Mouse (Mus musculus) heart, postnatal 10 days (tissue): ENCODE results near the gene Kmt5a. TPM values are rescaled to one million over a fixed set of nuclear protein-coding genes. Genes with fewer than 3 reads are reported as not detected.
"Not testable (repeated sequence)": the region's sequence is repeated elsewhere in the genome, so short reads cannot be mapped to it uniquely, and the experiment has no call there.

Experiments used
- DNase-seq, 2 experiments: peaks; one replicate each; pipeline ENCODE4 v3.0.0; 2021
- intact Hi-C: fragments of 180-260 bp; cut with DNase I; formaldehyde crosslinking; loops from one replicate; pipeline ENCODE4 v1.15.1; 2025
- total RNA-seq, 2 experiments: library from RNA; stranded (reverse); gene quantifications; 2 replicates each; pipeline ENCODE4 v1.2.3; 2021

Kmt5a gene
- total RNA-seq, 2 experiments from 2014 or later, result 146 to 153 TPM

DNA sequence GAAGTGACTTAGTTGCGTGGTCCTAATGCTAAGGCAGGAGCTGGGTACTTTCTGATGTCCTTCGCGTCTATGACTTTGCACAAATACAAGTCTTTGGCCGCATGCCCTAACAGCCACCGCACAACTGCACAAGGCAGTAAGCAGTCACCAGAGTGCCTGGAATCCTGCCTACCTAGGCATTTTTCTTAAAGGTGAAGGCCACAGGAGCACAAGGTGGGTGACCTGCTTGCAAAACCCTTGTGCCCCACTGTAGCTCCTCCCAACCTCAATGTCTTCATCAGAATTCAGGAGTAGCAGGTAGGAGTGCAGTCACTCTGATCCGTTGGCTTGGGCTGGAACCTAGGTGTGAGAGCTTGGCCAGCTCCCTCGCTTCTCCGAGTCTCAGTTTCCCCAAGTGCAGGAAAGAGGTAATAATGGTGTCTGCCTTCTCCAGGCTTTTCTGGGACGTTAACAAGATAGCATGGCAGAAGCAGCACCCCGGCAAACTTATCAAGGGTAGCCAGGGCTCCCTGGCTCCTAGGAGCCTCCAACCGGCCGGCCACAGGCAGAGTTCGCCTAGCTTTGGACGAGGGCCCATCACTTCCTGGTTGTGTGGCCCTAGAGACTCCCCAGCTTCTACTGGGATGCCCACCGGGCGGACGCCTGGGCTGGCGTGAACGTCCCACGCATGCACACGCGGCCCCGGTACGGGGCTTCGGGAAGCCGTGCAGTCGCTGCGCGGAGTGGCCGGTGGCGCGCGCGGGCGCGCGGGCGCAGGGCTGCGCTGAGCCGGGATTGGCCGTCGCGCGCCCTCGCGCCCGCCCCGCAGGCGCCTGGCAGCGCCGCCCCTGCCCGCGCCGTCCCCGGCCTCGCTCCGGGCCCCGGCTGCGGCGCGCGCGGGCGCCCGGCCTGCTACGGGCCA is 5.2 kb downstream of the Kmt5a start:
- DNase-seq, result peak; percentile 80 to 81
- intact Hi-C loops, result no loop called here

- peak; percentile 53 to 72 for DNase-seq
- intact Hi-C loops, result no loop called here
Observed at GRCm38 (mm10) chr5:124445621-124446293, 6.0 kb downstream of the Kmt5a start.

- DNase-seq, result peak; percentile 83 to 88
- intact Hi-C loops, result no loop called here
Observed at GRCm38 (mm10) chr5:124446301-124446881, 6.7 kb downstream of the Kmt5a start.

DNA sequence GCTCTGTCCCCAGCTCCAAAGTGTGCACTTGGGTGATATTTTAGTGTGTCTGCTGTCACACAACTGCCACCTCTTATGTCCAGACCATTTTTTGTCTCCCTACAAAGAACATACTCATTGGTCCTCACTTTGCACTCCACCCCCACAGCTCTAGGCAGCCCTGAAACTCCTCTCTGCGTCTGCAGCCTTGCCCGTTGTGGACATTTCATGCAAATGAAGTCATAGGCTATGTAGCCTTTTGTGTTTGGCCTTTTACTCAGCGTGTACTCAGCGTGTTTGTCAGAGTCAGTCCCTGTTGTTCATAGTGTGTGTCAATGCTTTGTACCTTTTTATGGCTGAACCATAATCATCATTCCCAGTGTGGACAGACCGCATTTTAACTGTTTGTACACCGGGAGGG is 9.8 kb downstream of the Kmt5a start:
- intact Hi-C loops, result no loop called here
- peak in 1 of 2 experiments; percentile 44 for DNase-seq

- intact Hi-C loops, result loop anchor here (2.0 kb wide), 1 partner anchor 33 kb away; the partner anchor contains the start of gene Snrnp35
- DNase-seq, result peak; percentile 59 to 66
Observed at GRCm38 (mm10) chr5:124450051-124450450, 10.3 kb downstream of the Kmt5a start.

GRCm38 (mm10) chr5:124450641-124451340 is 11.1 kb downstream of the Kmt5a start:
- DNase-seq, result no peak
- intact Hi-C loops, result loop anchor here (2.0 kb wide), 1 partner anchor 32 kb away; the partner anchor contains the start of gene Snrnp35

DNA sequence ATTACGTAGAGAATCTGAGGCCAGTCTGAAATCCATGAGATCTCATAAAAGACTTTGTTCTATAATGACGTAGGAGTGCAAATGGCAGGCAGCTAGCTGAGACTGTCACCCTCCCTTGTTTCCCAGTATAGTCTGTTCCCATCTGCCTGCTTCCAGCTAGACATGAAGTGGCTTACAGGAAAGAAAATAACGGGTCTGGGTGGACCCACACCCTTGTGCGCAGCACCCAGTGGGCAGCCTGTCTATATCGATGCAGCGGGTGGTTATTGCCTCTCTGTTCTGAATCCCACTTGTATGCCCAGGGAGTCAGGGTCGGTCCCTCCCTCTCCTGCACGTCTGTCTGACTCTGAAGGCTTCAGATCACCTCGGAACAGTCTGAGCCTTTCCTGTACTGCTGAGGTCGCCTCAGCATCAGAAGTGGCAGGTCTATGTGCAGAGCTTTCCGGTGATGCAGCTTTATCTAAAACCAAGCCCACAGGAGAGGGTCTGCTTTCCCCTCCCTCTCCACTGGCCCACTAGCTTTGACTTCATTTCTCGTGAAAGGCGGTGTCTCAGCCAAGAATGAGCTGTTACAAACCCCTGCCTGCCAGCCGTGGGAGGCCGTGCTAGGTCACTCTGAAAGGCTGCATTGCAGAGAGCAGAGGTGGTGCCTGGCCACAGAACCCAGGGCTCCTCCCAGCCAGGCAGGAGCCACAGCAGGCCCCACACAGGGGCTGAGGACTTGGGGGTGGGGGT is 12.9 kb downstream of the Kmt5a start:
- intact Hi-C loops, result no loop called here
- DNase-seq, result peak in 1 of 2 experiments; percentile 37

- DNase-seq, result peak in 1 of 2 experiments; percentile 36
- intact Hi-C loops, result no loop called here
Observed at GRCm38 (mm10) chr5:124453339-124454081, 13.8 kb downstream of the Kmt5a start.

- intact Hi-C loops, result no loop called here
- no peak for DNase-seq
Observed at GRCm38 (mm10) chr5:124454082-124454419, 14.3 kb downstream of the Kmt5a start.

- DNase-seq, result no peak
Observed at GRCm38 (mm10) chr5:124456762-124457161, 17.0 kb downstream of the Kmt5a start.

DNA sequence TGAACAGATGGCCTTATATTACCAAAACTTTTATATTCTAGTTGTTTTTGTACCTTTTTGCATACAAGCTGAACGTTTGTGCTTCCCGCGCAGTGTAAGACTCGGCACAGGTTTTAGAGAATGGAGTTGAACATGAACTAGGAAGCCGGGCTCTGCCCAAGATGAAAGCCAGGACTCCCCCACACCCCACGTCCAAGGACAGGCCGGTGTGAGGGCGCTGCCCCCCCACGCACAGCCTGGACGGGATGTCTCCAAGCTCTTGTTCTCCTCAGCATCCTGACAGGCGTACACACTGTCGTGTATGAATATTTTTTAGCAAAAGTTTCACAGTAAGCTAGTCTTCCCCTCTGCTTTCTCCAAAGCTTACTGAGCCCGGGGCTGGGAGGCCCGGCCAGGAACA is 21.2 kb downstream of the Kmt5a start:
- intact Hi-C loops, DNase-seq: not testable (repeated sequence)

More at GRCm38 (mm10) chr5:124456762-124457161, 17.0 kb downstream of the Kmt5a start:
- intact Hi-C loops, result no loop called here

- no peak for DNase-seq
- intact Hi-C loops, result no loop called here
Observed at GRCm38 (mm10) chr5:124462297-124463025, 22.7 kb downstream of the Kmt5a start.

DNA sequence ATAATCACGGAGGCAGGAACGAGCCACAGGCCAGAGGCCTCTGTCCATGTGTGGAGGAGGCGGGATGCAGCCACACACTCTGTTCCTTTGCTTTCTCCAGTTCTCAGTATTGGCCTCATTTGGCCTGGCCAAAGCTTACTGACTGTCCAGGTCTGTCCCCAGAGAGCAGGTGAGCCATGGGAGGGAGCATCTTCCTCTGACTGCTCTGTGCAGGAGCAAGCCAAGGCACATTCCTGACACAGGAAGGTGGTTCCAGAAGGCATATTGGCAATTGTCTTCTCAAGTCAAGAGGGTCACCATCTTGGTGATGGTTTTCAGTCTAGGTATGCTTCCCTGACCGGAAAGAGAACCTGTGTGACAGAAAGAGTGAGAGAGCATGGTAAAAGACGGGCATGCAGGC is 23.7 kb downstream of the Kmt5a start:
- DNase-seq, result no peak
- intact Hi-C loops, result no loop called here

DNA sequence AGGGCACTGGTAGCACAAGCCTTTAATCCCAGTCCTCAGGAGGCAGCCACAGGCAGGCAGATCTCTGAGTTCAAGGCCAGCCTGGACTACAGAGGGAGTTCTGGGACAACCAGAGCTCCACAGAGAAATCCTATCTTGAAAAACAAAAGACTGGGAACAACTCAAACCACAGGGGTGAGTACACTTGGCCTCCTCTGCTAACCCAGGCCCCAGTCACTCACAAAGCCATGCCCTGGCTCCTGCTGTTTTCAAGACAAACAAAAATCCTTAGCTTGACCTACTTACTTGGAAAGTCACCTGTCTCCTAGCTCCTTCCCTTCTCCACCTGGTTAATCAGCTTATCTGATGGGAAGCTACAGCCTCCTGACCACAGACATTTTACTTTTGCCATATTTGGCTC is 25.2 kb downstream of the Kmt5a start:
- intact Hi-C loops, result no loop called here
- DNase-seq, result no peak

GRCm38 (mm10) chr5:124467766-124468165 is 28.0 kb downstream of the Kmt5a start:
- DNase-seq, result no peak
- intact Hi-C loops, result no loop called here

- no peak for DNase-seq
- intact Hi-C loops, result no loop called here
Observed at GRCm38 (mm10) chr5:124468365-124468764, 28.6 kb downstream of the Kmt5a start.

DNA sequence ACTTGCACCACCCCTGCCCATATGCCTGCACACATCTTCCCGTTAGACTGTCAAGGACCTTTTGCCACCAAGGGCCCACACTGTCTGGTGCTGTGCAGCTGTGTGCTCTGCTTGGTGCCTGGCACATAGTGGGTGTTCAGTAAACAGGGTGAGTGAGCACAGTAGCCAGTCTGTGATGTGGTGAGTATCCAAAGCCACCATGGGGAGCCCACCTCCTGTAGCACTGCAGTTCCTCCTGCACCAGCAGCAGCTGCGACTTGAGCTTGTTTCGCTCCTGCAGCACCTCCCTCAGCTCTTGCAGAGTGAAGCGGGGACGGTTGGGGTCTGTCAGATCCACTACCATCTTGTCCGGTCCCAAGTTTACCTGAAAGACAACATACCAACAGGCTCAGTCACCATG is 29.8 kb downstream of the Kmt5a start:
- intact Hi-C loops, result no loop called here

DNA sequence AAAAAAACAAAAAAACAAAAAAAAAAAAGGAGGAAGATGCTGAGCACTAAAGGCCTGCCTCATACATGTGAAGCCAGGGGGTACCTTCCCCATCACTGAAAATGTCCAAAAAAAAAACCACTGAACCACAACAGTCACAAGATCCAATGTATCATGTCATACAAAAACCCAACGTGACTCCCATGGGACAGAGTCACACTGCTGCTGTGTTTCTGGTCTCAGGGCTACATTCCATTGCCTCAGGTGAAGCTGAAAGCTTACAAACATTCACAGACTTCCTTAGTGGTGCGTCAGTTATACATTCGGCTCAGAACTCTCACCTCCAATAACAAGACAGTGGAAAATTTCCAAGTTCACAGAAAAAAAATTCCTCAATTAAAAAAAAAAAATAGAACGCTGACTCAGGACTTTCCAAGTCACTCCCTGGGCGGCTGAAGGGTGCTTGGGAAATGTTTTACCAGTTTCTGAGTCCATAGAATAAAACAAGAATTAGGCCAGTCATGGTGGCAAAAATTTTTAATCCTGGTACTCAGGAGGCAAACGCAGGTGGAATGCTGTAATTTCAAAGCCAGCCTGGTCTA is 31.0 kb downstream of the Kmt5a start:
- DNase-seq, result no peak
- intact Hi-C loops, result no loop called here

More for the DNA sequence above, 29.8 kb downstream of the Kmt5a start:
- DNase-seq, result no peak
